ENCODE assay signal across 11 mouse cellular contexts in the genomic region with DNA sequence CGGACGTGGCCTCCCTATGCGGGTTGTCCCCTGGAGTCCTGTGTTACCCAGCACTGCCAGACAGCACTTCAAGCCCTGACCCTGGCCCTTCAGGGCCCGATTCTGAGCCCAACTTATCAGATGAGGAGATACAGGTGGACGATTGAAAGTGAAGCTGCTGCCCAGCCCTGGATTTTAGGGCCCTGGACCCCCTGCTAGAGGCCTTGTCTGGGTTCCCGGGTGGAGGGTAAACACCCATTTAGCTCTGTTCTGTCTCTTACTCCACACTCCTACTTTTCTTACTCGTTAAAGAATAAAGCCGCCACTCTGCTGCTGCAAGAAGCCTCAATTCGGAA. TPM values are rescaled to one million over a fixed set of nuclear protein-coding genes. Genes with fewer than 3 reads are reported as not detected.
DNase-seq lines count a peak whose midpoint lies in the region; ATAC-seq lines count a peak whose summit lies in the region.
"Had no signal": no experiment of that assay in that cellular context is flagged by ENCODE, and none has a peak within 500 bp of the region (broad histone marks: within the 10 kb centered on the region; RNA-seq: fewer than 3 reads in every experiment).

No protein-coding gene starts in this region.

- no peak for ATAC-seq in hindbrain, embryonic 14.5 days (ENCODE audit: low FRiP score)
- no peak for ATAC-seq in hindbrain, embryonic 16.5 days
- no peak for ATAC-seq in midbrain, embryonic 12.5 days (ENCODE audit: low FRiP score, low read depth)

- peaks cover under 1% of the 10 kb centered on the region; the same call in 1 of the 2 replicates for H3K36me3 ChIP-seq in hindbrain, embryonic 10.5 days
- H3K36me3 ChIP-seq in hindbrain, embryonic 14.5 days (replicated peaks; ENCODE audit: control insufficient read depth, insufficient read depth), result no peaks in the 10 kb centered on the region
- peaks cover under 1% of the 10 kb centered on the region; the same call in 1 of the 2 replicates for H3K36me3 ChIP-seq in embryonic facial prominence, embryonic 10.5 days (replicated peaks)
- no peaks in the 10 kb centered on the region for H3K36me3 ChIP-seq in hindbrain, embryonic 16.5 days (ENCODE audit: control insufficient read depth, insufficient read depth, low read length)
- no peaks in the 10 kb centered on the region for H3K36me3 ChIP-seq in midbrain, embryonic 12.5 days

- no peaks in the 10 kb centered on the region for H3K9me3 ChIP-seq in hindbrain, embryonic 10.5 days
- H3K9me3 ChIP-seq in hindbrain, embryonic 14.5 days (ENCODE audit: control insufficient read depth, low read length), result no peaks in the 10 kb centered on the region
- no peaks in the 10 kb centered on the region for H3K9me3 ChIP-seq in embryonic facial prominence, embryonic 10.5 days
- H3K9me3 ChIP-seq in hindbrain, embryonic 16.5 days (ENCODE audit: control insufficient read depth, low read length), result no peaks in the 10 kb centered on the region
- H3K9me3 ChIP-seq in midbrain, embryonic 12.5 days, result no peaks in the 10 kb centered on the region

- no peak overlapping the region for H3K27ac ChIP-seq in hindbrain, embryonic 10.5 days
- no peak overlapping the region for H3K27ac ChIP-seq in hindbrain, embryonic 14.5 days
- no peak overlapping the region for H3K27ac ChIP-seq in embryonic facial prominence, embryonic 10.5 days (replicated peaks)
- no peak overlapping the region for H3K27ac ChIP-seq in hindbrain, embryonic 16.5 days (ENCODE audit: low read depth, low read length)
- H3K27ac ChIP-seq in midbrain, embryonic 12.5 days (replicated peaks), result no peak overlapping the region

- no peak overlapping the region for H3K9ac ChIP-seq in hindbrain, embryonic 14.5 days
- H3K9ac ChIP-seq in hindbrain, embryonic 16.5 days (ENCODE audit: low read depth, low read length), result no peak overlapping the region
- H3K9ac ChIP-seq in midbrain, embryonic 12.5 days (replicated peaks), result no peak overlapping the region

- H3K4me2 ChIP-seq in hindbrain, embryonic 14.5 days (replicated peaks), result no peak overlapping the region
- H3K4me2 ChIP-seq in hindbrain, embryonic 16.5 days (ENCODE audit: low read length), result peak overlapping the region; percentile 46
- H3K4me2 ChIP-seq in midbrain, embryonic 12.5 days (replicated peaks), result 0 out of 2 replicates have a peak overlapping the region, but pooled peaks have one; percentile 18

- DNase-seq in hindbrain, embryonic 10.5 days (ENCODE audit: low spot score), result no peak
- DNase-seq in hindbrain, embryonic 14.5 days (ENCODE audit: low spot score), result no peak
- DNase-seq in embryonic facial prominence, embryonic 10.5 days (ENCODE audit: low spot score), result no peak
- DNase-seq in adrenal gland, adult 2 months, result no peak
- no peak for DNase-seq in retina, embryonic 14.5 days (ENCODE audit: low spot score)
- DNase-seq in ovary, adult 18-20 months (ENCODE audit: low spot score), result no peak
- DNase-seq: thymus, postnatal 36 days had no signal

- WGBS in hindbrain, embryonic 10.5 days, result 4% methylated on average over 9 of the region's 9 CpGs
- 4% methylated on average over 9 of the region's 9 CpGs for WGBS in hindbrain, embryonic 14.5 days
- WGBS in embryonic facial prominence, embryonic 10.5 days, result 3% methylated on average over 9 of the region's 9 CpGs
- WGBS in hindbrain, embryonic 16.5 days, result 4% methylated on average over 9 of the region's 9 CpGs
- whole genome bisulfite sequencing in midbrain, embryonic 12.5 days, result 5% methylated on average over 9 of the region's 9 CpGs

- H3K4me3 ChIP-seq in hindbrain, embryonic 10.5 days, result peak overlapping the region; percentile 43
- no peak overlapping the region for H3K4me3 ChIP-seq in hindbrain, embryonic 14.5 days (replicated peaks; ENCODE audit: low read length)
- peak overlapping the region; percentile 49 for H3K4me3 ChIP-seq in embryonic facial prominence, embryonic 10.5 days
- H3K4me3 ChIP-seq in hindbrain, embryonic 16.5 days (ENCODE audit: low read length), result peak overlapping the region; percentile 20; the same call in 1 of the 2 replicates
- H3K4me3 ChIP-seq in midbrain, embryonic 12.5 days, result peak overlapping the region; percentile 17; the same call in 1 of the 2 replicates

- H3K27me3 ChIP-seq in hindbrain, embryonic 10.5 days (ENCODE audit: insufficient read depth, poor library complexity, severe bottlenecking), result peaks cover 92% of the 10 kb centered on the region
- H3K27me3 ChIP-seq in hindbrain, embryonic 14.5 days (ENCODE audit: control insufficient read depth, insufficient read depth, low read length), result peaks cover 84% of the 10 kb centered on the region
- peaks cover 97% of the 10 kb centered on the region for H3K27me3 ChIP-seq in embryonic facial prominence, embryonic 10.5 days (replicated peaks; ENCODE audit: low read depth, poor library complexity, severe bottlenecking)
- peaks cover 69% of the 10 kb centered on the region for H3K27me3 ChIP-seq in hindbrain, embryonic 16.5 days (replicated peaks; ENCODE audit: control insufficient read depth, insufficient read depth, low read length)
- peaks cover 88% of the 10 kb centered on the region for H3K27me3 ChIP-seq in midbrain, embryonic 12.5 days

- H3K4me1 ChIP-seq in hindbrain, embryonic 10.5 days (replicated peaks), result peaks cover 42% of the 10 kb centered on the region
- no peaks in the 10 kb centered on the region for H3K4me1 ChIP-seq in hindbrain, embryonic 14.5 days (replicated peaks; ENCODE audit: control insufficient read depth, insufficient read depth, low read length)
- peaks cover 49% of the 10 kb centered on the region for H3K4me1 ChIP-seq in embryonic facial prominence, embryonic 10.5 days
- H3K4me1 ChIP-seq in hindbrain, embryonic 16.5 days (ENCODE audit: control insufficient read depth, insufficient read depth, low read depth, low read length), result peaks cover 4% of the 10 kb centered on the region; the same call in 1 of the 2 replicates
- H3K4me1 ChIP-seq in midbrain, embryonic 12.5 days, result 0 out of 2 replicates have a peak, but pooled peaks cover 9% of the 10 kb centered on the region

RNA-seq across cellular contexts. Expression of a gene that starts 1.7 kb away (rescaled TPM):
- 0.39 and 0.55 TPM in 2 replicates for polyA plus RNA-seq in hindbrain, embryonic 10.5 days (2016; fragmentation: Nextera tagmentation; extraction: Ambion mirVana)
- polyA plus RNA-seq in hindbrain, embryonic 14.5 days (2014; fragmentation: Nextera tagmentation; extraction: Ambion mirVana), result not detected in 2 replicates
- polyA plus RNA-seq in embryonic facial prominence, embryonic 10.5 days (2016; fragmentation: Nextera tagmentation; extraction: Ambion mirVana), result 0.45 and 0.59 TPM in 2 replicates
- polyA plus RNA-seq in hindbrain, embryonic 16.5 days (2015; fragmentation: Nextera tagmentation; extraction: Ambion mirVana), result not detected in 2 replicates
- polyA plus RNA-seq in midbrain, embryonic 12.5 days (2016; fragmentation: Nextera tagmentation; extraction: Ambion mirVana), result 0.45 TPM in 1 of 2 replicates, not detected in the other
- total RNA-seq in adrenal gland, adult 2 months (2021), result 10 to 100 TPM in 1 of 2 experiments, 1 to 10 TPM in 1; 7.6 to 19.7 TPM
- 30.1 and 48.9 TPM in 2 replicates for polyA plus RNA-seq in adrenal gland, adult 2 months (2012; rRNA removed)

RNA-seq across cellular contexts. Expression of a gene that starts 10.2 kb away (rescaled TPM):
- 41.1 and 42.2 TPM in 2 replicates for polyA plus RNA-seq in hindbrain, embryonic 10.5 days (2016; fragmentation: Nextera tagmentation; extraction: Ambion mirVana)
- polyA plus RNA-seq in hindbrain, embryonic 14.5 days (2014; fragmentation: Nextera tagmentation; extraction: Ambion mirVana), result 36.3 and 36.7 TPM in 2 replicates
- 45.7 and 49.5 TPM in 2 replicates for polyA plus RNA-seq in embryonic facial prominence, embryonic 10.5 days (2016; fragmentation: Nextera tagmentation; extraction: Ambion mirVana)
- polyA plus RNA-seq in hindbrain, embryonic 16.5 days (2015; fragmentation: Nextera tagmentation; extraction: Ambion mirVana), result 45.2 and 48.8 TPM in 2 replicates
- polyA plus RNA-seq in midbrain, embryonic 12.5 days (2016; fragmentation: Nextera tagmentation; extraction: Ambion mirVana), result 41.2 and 42.2 TPM in 2 replicates
- 10 to 100 TPM; 35.1 to 48.9 TPM for total RNA-seq in adrenal gland, adult 2 months (2021)
- polyA plus RNA-seq in adrenal gland, adult 2 months (2012; rRNA removed), result 28.6 and 31.6 TPM in 2 replicates

RNA-seq across cellular contexts. Expression of a gene that starts 13.5 kb away (rescaled TPM):
- 3.0 and 3.8 TPM in 2 replicates for polyA plus RNA-seq in hindbrain, embryonic 10.5 days (2016; fragmentation: Nextera tagmentation; extraction: Ambion mirVana)
- polyA plus RNA-seq in hindbrain, embryonic 14.5 days (2014; fragmentation: Nextera tagmentation; extraction: Ambion mirVana), result 3.5 and 4.2 TPM in 2 replicates
- polyA plus RNA-seq in embryonic facial prominence, embryonic 10.5 days (2016; fragmentation: Nextera tagmentation; extraction: Ambion mirVana), result 2.4 and 2.8 TPM in 2 replicates
- 4.2 and 6.1 TPM in 2 replicates for polyA plus RNA-seq in hindbrain, embryonic 16.5 days (2015; fragmentation: Nextera tagmentation; extraction: Ambion mirVana)
- polyA plus RNA-seq in midbrain, embryonic 12.5 days (2016; fragmentation: Nextera tagmentation; extraction: Ambion mirVana), result 4.7 and 5.0 TPM in 2 replicates
- 1 to 10 TPM; 2.9 to 5.9 TPM for total RNA-seq in adrenal gland, adult 2 months (2021)
- polyA plus RNA-seq in adrenal gland, adult 2 months (2012; rRNA removed), result 34.9 and 38.6 TPM in 2 replicates

RNA-seq across cellular contexts. Expression of a gene that starts 13.5 kb away (rescaled TPM):
- 2.2 and 3.2 TPM in 2 replicates for polyA plus RNA-seq in hindbrain, embryonic 10.5 days (2016; fragmentation: Nextera tagmentation; extraction: Ambion mirVana)
- 4.9 and 5.3 TPM in 2 replicates for polyA plus RNA-seq in hindbrain, embryonic 14.5 days (2014; fragmentation: Nextera tagmentation; extraction: Ambion mirVana)
- polyA plus RNA-seq in embryonic facial prominence, embryonic 10.5 days (2016; fragmentation: Nextera tagmentation; extraction: Ambion mirVana), result 1.8 and 2.1 TPM in 2 replicates
- polyA plus RNA-seq in hindbrain, embryonic 16.5 days (2015; fragmentation: Nextera tagmentation; extraction: Ambion mirVana), result 4.9 TPM in 2 replicates
- polyA plus RNA-seq in midbrain, embryonic 12.5 days (2016; fragmentation: Nextera tagmentation; extraction: Ambion mirVana), result 3.9 and 4.3 TPM in 2 replicates
- 1 to 10 TPM; 3.9 to 6.6 TPM for total RNA-seq in adrenal gland, adult 2 months (2021)
- 7.5 and 8.8 TPM in 2 replicates for polyA plus RNA-seq in adrenal gland, adult 2 months (2012; rRNA removed)

RNA-seq across cellular contexts. Expression of a gene that starts 17.8 kb away (rescaled TPM):
- 5.6 and 12.3 TPM in 2 replicates for polyA plus RNA-seq in hindbrain, embryonic 10.5 days (2016; fragmentation: Nextera tagmentation; extraction: Ambion mirVana)
- polyA plus RNA-seq in hindbrain, embryonic 14.5 days (2014; fragmentation: Nextera tagmentation; extraction: Ambion mirVana), result 0.22 TPM in 1 of 2 replicates, not detected in the other
- 8.4 and 10.4 TPM in 2 replicates for polyA plus RNA-seq in embryonic facial prominence, embryonic 10.5 days (2016; fragmentation: Nextera tagmentation; extraction: Ambion mirVana)
- polyA plus RNA-seq in hindbrain, embryonic 16.5 days (2015; fragmentation: Nextera tagmentation; extraction: Ambion mirVana), result 0.16 and 0.40 TPM in 2 replicates
- polyA plus RNA-seq in midbrain, embryonic 12.5 days (2016; fragmentation: Nextera tagmentation; extraction: Ambion mirVana), result not detected in 2 replicates
- total RNA-seq in adrenal gland, adult 2 months (2021), result 10 to 100 TPM in 1 of 2 experiments, 1 to 10 TPM in 1; 4.9 to 15.2 TPM
- polyA plus RNA-seq in adrenal gland, adult 2 months (2012; rRNA removed), result 48.7 and 64.4 TPM in 2 replicates
- total RNA-seq: layer of hippocampus, postnatal 10 days; MEL had no signal

Comparison
In these comparisons a context has a peak if more than half of its experiments do, and no peak if none do; other contexts are left out.
1. RNA of a gene that starts 1.7 kb away (polyA plus RNA-seq): 30.1 to 48.9 TPM in adrenal gland, adult 2 months; 0.45 to 0.59 TPM in embryonic facial prominence, embryonic 10.5 days, 0.45 TPM in midbrain, embryonic 12.5 days, 0.39 to 0.55 TPM in hindbrain, embryonic 10.5 days, not detected in hindbrain, embryonic 14.5 days and not detected in hindbrain, embryonic 16.5 days; every median in the first group is over 10 times any median in the second.